Mouse (Mus musculus): ENCODE data around the gene Amn.

- TF ChIP-seq CTCF (IDR thresholded peaks at IDR 0.05; ENCODE audit: control insufficient read depth, insufficient read depth, insufficient read length): peak; percentile 85
- no peak for TF ChIP-seq USF1 (IDR thresholded peaks at IDR 0.05; ENCODE audit: low read depth)
- no peak for TF ChIP-seq MAX (IDR thresholded peaks at IDR 0.05)
- TF ChIP-seq CEBPB (IDR thresholded peaks at IDR 0.05; ENCODE audit: low read depth): no peak
- no peak for TF ChIP-seq MYOG (IDR thresholded peaks at IDR 0.05; ENCODE audit: control insufficient read depth, extremely low read depth, insufficient read length)
- TF ChIP-seq MYOD1 (IDR thresholded peaks at IDR 0.05; ENCODE audit: control insufficient read depth, insufficient read length, low read depth): no peak
- TF ChIP-seq FOSL1 (IDR thresholded peaks at IDR 0.05; ENCODE audit: insufficient read depth, low read length, poor library complexity, severe bottlenecking): no peak
Measured at GRCm38 (mm10) chr12:111272420-111272819, 1.5 kb downstream of the Amn start.
